Mouse (Mus musculus) limb, embryonic 15.5 days (tissue): ENCODE measurements around the gene Mtcl1. TPM values are rescaled to one million over a fixed set of nuclear protein-coding genes. Genes with fewer than 3 reads are reported as not detected.

Experiments
- ATAC-seq: fragments of 200-750 bp; cut with Nextera tagmentation; 2 replicates; pipeline ENCODE4 v1.8.0; 2017; ENCODE audit warnings: low read depth, moderate TSS enrichment; ENCODE audit not compliant: insufficient number of reproducible peaks, low FRiP score, low TSS enrichment
- H3K27ac ChIP-seq: fragments of 300-500 bp; sonication (generic); 2 replicates; pipeline ENCODE4 v1.5.1; 2015; ENCODE audit warnings: moderate library complexity, mild to moderate bottlenecking, inconsistent platforms
- H3K27me3 ChIP-seq: fragments of 300-500 bp; sonication (generic); 2 replicates; pipeline ENCODE4 v1.6.1; 2015; ENCODE audit warnings: inconsistent platforms
- H3K36me3 ChIP-seq: fragments of 300-500 bp; sonication (generic); 2 replicates; pipeline ENCODE4 v1.6.1; 2015; ENCODE audit warnings: inconsistent platforms
- H3K4me1 ChIP-seq: fragments of 300-500 bp; sonication (generic); 2 replicates; pipeline ENCODE4 v1.6.1; 2015; ENCODE audit warnings: inconsistent platforms
- H3K4me2 ChIP-seq: fragments of 300-500 bp; sonication (generic); 2 replicates; pipeline ENCODE4 v1.6.1; 2015; ENCODE audit warnings: mild to moderate bottlenecking, inconsistent platforms
- H3K4me3 ChIP-seq: fragments of 300-500 bp; sonication (generic); 2 replicates; pipeline ENCODE4 v1.5.1; 2015; ENCODE audit warnings: mild to moderate bottlenecking, inconsistent platforms
- H3K9ac ChIP-seq: fragments of 300-500 bp; sonication (generic); 2 replicates; pipeline ENCODE4 v1.6.1; 2015; ENCODE audit warnings: inconsistent platforms
- H3K9me3 ChIP-seq: fragments of 300-500 bp; sonication (generic); 2 replicates; pipeline ENCODE4 v1.6.1; 2016; ENCODE audit warnings: inconsistent platforms
- WGBS: fragments of 180-500 bp; shearing (Covaris S2); methylation state at CpG from one replicate; pipeline ENCODE4 v1.1.7; 2015; 5-methylcytosine and 5-hydroxymethylcytosine counted together
- polyA plus RNA-seq: library from polyadenylated mRNA; unstranded; fragments of >200 nt; fragmentation: Nextera tagmentation; extraction: Ambion mirVana; gene quantifications from 2 replicates; pipeline ENCODE4 v1.2.1, GENCODE M21; 2015

The Mtcl1 gene
- polyA plus RNA-seq, 1 experiment from 2014 or later: 4.0 TPM

GRCm38 (mm10) chr17:66315451-66315850 lies 134.1 kb downstream of the Mtcl1 start:
- ATAC-seq: no peak
- WGBS: 18% methylated on average over 10 of the region's 10 CpGs
- peaks cover 13% of the 10 kb centered on the region for H3K4me1 ChIP-seq
- H3K9ac ChIP-seq: no peak overlapping the region
- no peak overlapping the region for H3K4me3 ChIP-seq
- no peaks in the 10 kb centered on the region for H3K36me3 ChIP-seq
- H3K27me3 ChIP-seq: no peaks in the 10 kb centered on the region
- no peak overlapping the region for H3K27ac ChIP-seq
- peak overlapping the region; percentile 11; the same call in 1 of the 2 replicates for H3K4me2 ChIP-seq
- no peaks in the 10 kb centered on the region for H3K9me3 ChIP-seq

- Histone ChIP-seq H3K36me3 (no peaks in the 10 kb centered on the region), H3K27me3 (no peaks in the 10 kb centered on the region), H3K4me1 (peaks cover 13% of the 10 kb centered on the region), H3K4me3 (no peak overlapping the region), H3K9me3 (no peaks in the 10 kb centered on the region), H3K4me2 (peak overlapping the region; percentile 11), H3K9ac (no peak overlapping the region), H3K27ac (no peak overlapping the region)
- 36% methylated on average over 13 of the region's 13 CpGs for WGBS
- ATAC-seq: no peak
Measured at GRCm38 (mm10) chr17:66314566-66315285, 134.8 kb downstream of the Mtcl1 start.

GRCm38 (mm10) chr17:66301906-66302305 lies 147.6 kb downstream of the Mtcl1 start:
- no peak overlapping the region for H3K9ac ChIP-seq
- H3K4me3 ChIP-seq: no peak overlapping the region
- H3K36me3 ChIP-seq: no peaks in the 10 kb centered on the region
- no peaks in the 10 kb centered on the region for H3K9me3 ChIP-seq
- 86% methylated on average over 7 of the region's 7 CpGs for WGBS
- no peak overlapping the region for H3K4me2 ChIP-seq
- ATAC-seq: no peak
- H3K27ac ChIP-seq: no peak overlapping the region
- no peaks in the 10 kb centered on the region for H3K27me3 ChIP-seq
- H3K4me1 ChIP-seq: no peaks in the 10 kb centered on the region

GRCm38 (mm10) chr17:66301267-66301666 lies 148.3 kb downstream of the Mtcl1 start:
- Histone ChIP-seq H3K9me3 (no peaks in the 10 kb centered on the region), H3K9ac (no peak overlapping the region), H3K36me3 (no peaks in the 10 kb centered on the region), H3K4me3 (no peak overlapping the region), H3K27ac (no peak overlapping the region), H3K27me3 (no peaks in the 10 kb centered on the region), H3K4me2 (no peak overlapping the region), H3K4me1 (no peaks in the 10 kb centered on the region)
- ATAC-seq: no peak
- 48% methylated on average over 4 of the region's 4 CpGs for WGBS

GRCm38 (mm10) chr17:66297721-66298120 lies 151.8 kb downstream of the Mtcl1 start:
- Histone ChIP-seq H3K27ac (no peak overlapping the region), H3K9ac (no peak overlapping the region), H3K27me3 (no peaks in the 10 kb centered on the region), H3K36me3 (no peaks in the 10 kb centered on the region), H3K4me2 (no peak overlapping the region), H3K9me3 (no peaks in the 10 kb centered on the region), H3K4me1 (no peaks in the 10 kb centered on the region), H3K4me3 (no peak overlapping the region)
- 95% methylated on average over 3 of the region's 3 CpGs for WGBS
- ATAC-seq: no peak

GRCm38 (mm10) chr17:66293581-66293980 lies 156.0 kb downstream of the Mtcl1 start:
- ATAC-seq: no peak
- Histone ChIP-seq H3K36me3 (no peaks in the 10 kb centered on the region), H3K4me1 (no peaks in the 10 kb centered on the region), H3K9me3 (no peaks in the 10 kb centered on the region), H3K4me2 (no peak overlapping the region), H3K9ac (no peak overlapping the region), H3K4me3 (no peak overlapping the region), H3K27ac (no peak overlapping the region), H3K27me3 (no peaks in the 10 kb centered on the region)
- 86% methylated on average over 4 of the region's 4 CpGs for WGBS

- 85% methylated on average over 4 of the region's 4 CpGs for WGBS
- Histone ChIP-seq H3K4me1 (no peaks in the 10 kb centered on the region), H3K27ac (no peak overlapping the region), H3K9ac (no peak overlapping the region), H3K9me3 (no peaks in the 10 kb centered on the region), H3K4me3 (no peak overlapping the region), H3K27me3 (no peaks in the 10 kb centered on the region), H3K4me2 (no peak overlapping the region), H3K36me3 (no peaks in the 10 kb centered on the region)
- ATAC-seq: no peak
Measured at GRCm38 (mm10) chr17:66289894-66290293, 159.7 kb downstream of the Mtcl1 start.

Other genes with a start within 250 kb of the Mtcl1 start
- gene Rab12, start 70.0 kb upstream of the Mtcl1 start, polyA plus RNA-seq: 39.7 and 48.6 TPM in 2 replicates
- 0.09 and 0.14 TPM in 2 replicates for gene Themis3, start 144.9 kb upstream of the Mtcl1 start, polyA plus RNA-seq